Mouse (Mus musculus) forebrain, postnatal 0 days (tissue): ENCODE results near the gene 2310011J03Rik. TPM values are rescaled to one million over a fixed set of nuclear protein-coding genes. Genes with fewer than 3 reads are reported as not detected.

Experiments
- ATAC-seq: fragments of 200-750 bp; cut with Nextera tagmentation; 2 replicates; pipeline ENCODE4 v1.8.0; 2017; ENCODE audit warnings: mild to moderate bottlenecking, moderate library complexity
- DNase-seq: peaks from one replicate; pipeline ENCODE4 v3.0.0-alpha.2; 2015
- H3K27ac ChIP-seq: fragments of 300-500 bp; sonication (generic); 2 replicates; pipeline ENCODE4 v1.5.1; 2014; ENCODE audit warnings: low read depth, mild to moderate bottlenecking, antibody characterized with exemption, low read length, moderate library complexity, mixed read lengths
- H3K27me3 ChIP-seq: fragments of 300-500 bp; sonication (generic); 2 replicates; pipeline ENCODE4 v1.6.1; 2014; ENCODE audit warnings: mild to moderate bottlenecking, low read length, mixed read lengths; ENCODE audit not compliant: insufficient read depth
- H3K36me3 ChIP-seq: fragments of 300-500 bp; sonication (generic); 2 replicates; pipeline ENCODE4 v1.6.1; 2014; ENCODE audit warnings: mild to moderate bottlenecking, moderate library complexity; ENCODE audit not compliant: insufficient read depth
- H3K4me1 ChIP-seq: fragments of 300-500 bp; sonication (generic); 2 replicates; pipeline ENCODE4 v1.6.1; 2014; ENCODE audit warnings: antibody characterized with exemption; ENCODE audit not compliant: insufficient read depth
- H3K4me2 ChIP-seq: fragments of 300-500 bp; sonication (generic); 2 replicates; pipeline ENCODE4 v1.6.1; 2014; ENCODE audit warnings: low read depth, mild to moderate bottlenecking, moderate library complexity
- H3K4me3 ChIP-seq: fragments of 300-500 bp; sonication (generic); 2 replicates; pipeline ENCODE4 v1.5.1; 2014; ENCODE audit warnings: low read depth, low read length, mixed read lengths
- H3K9ac ChIP-seq: fragments of 300-500 bp; sonication (generic); 2 replicates; pipeline ENCODE4 v1.6.1; 2014; ENCODE audit warnings: mild to moderate bottlenecking
- H3K9me3 ChIP-seq: fragments of 300-500 bp; sonication (generic); 2 replicates; pipeline ENCODE4 v1.6.1; 2016; ENCODE audit warnings: low read length
- CTCF ChIP-seq: sonication (generic); IDR thresholded peaks from 2 replicates; pipeline ENCODE4 v1.5.1; 2016; ENCODE audit warnings: antibody characterized with exemption, control low read depth, low read depth
- WGBS: fragments of 180-500 bp; shearing (Covaris S2); extraction: QIAGEN DNeasy Blood & Tissue Kit; methylation state at CpG from one replicate; pipeline ENCODE4 v1.1.7; 2014; 5-methylcytosine and 5-hydroxymethylcytosine counted together
- polyA plus RNA-seq: library from polyadenylated mRNA; unstranded; fragments of >200 nt; fragmentation: Nextera tagmentation; extraction: Ambion mirVana; gene quantifications from 2 replicates; pipeline ENCODE4 v1.2.1, GENCODE M21; 2015
- total RNA-seq: library from RNA; depleted of rRNA; stranded (reverse); fragments of >200 nt; gene quantifications from 2 replicates; pipeline ENCODE4 v1.2.3, GENCODE M21; 2014

Gene 2310011J03Rik
- total and polyA plus RNA-seq, 2 experiments from 2014 or later, result 22.8 to 32.4 TPM

- peaks cover 55% of the 10 kb centered on the region for H3K27me3 ChIP-seq
- no peaks in the 10 kb centered on the region for H3K4me1 ChIP-seq
- no peaks in the 10 kb centered on the region for H3K9me3 ChIP-seq
- WGBS, result 4% methylated on average over 32 of the region's 34 CpGs
- H3K9ac ChIP-seq, result peak overlapping the region; percentile 33; the same call in 1 of the 2 replicates
- DNase-seq (no peak), ATAC-seq (peak; percentile 60)
- H3K4me2 ChIP-seq, result peak overlapping the region; percentile 71
- H3K36me3 ChIP-seq, result no peaks in the 10 kb centered on the region
- TF ChIP-seq CTCF, result no peak
- H3K27ac ChIP-seq, result no peak overlapping the region
- peak overlapping the region; percentile 40 for H3K4me3 ChIP-seq
Measured at GRCm38 (mm10) chr10:80356737-80357136, 36.4 kb upstream of the 2310011J03Rik start.

GRCm38 (mm10) chr10:80356001-80356682, 35.8 kb upstream of the 2310011J03Rik start, which contains the start of gene Plk5:
Gene Plk5, plus strand, starts transcription at chr10:80356459.
- peak within 1 kb of the TSS; percentile 33; the same call in 1 of the 2 replicates for H3K9ac ChIP-seq
- H3K9me3 ChIP-seq, result no peaks in the 10 kb centered on the region
- H3K27me3 ChIP-seq, result peaks cover 57% of the 10 kb centered on the region
- peak within 1 kb of the TSS; percentile 71 for H3K4me2 ChIP-seq
- DNase-seq (no peak), ATAC-seq (peak; percentile 44; the same call in 1 of the 2 replicates)
- H3K36me3 ChIP-seq, result no peaks in the 10 kb centered on the region
- H3K4me1 ChIP-seq, result no peaks in the 10 kb centered on the region
- H3K27ac ChIP-seq, result no peak within 1 kb of the TSS
- 2% methylated on average over 49 of the region's 53 CpGs for WGBS
- TF ChIP-seq CTCF, result no peak
- peak within 1 kb of the TSS; percentile 40 for H3K4me3 ChIP-seq

GRCm38 (mm10) chr10:80355431-80355830, 35.1 kb upstream of the 2310011J03Rik start:
- Histone ChIP-seq H3K27me3 (peaks cover 64% of the 10 kb centered on the region), H3K4me1 (no peaks in the 10 kb centered on the region), H3K9me3 (no peaks in the 10 kb centered on the region), H3K9ac (no peak overlapping the region), H3K27ac (no peak overlapping the region), H3K36me3 (no peaks in the 10 kb centered on the region), H3K4me3 (no peak overlapping the region), H3K4me2 (no peak overlapping the region)
- DNase-seq, result no peak
- WGBS, result 8% methylated on average over 9 of the region's 9 CpGs
- no peak for ATAC-seq
- no peak for TF ChIP-seq CTCF

GRCm38 (mm10) chr10:80352727-80353126, 32.4 kb upstream of the 2310011J03Rik start:
- Histone ChIP-seq H3K4me2 (no peak overlapping the region), H3K36me3 (no peaks in the 10 kb centered on the region), H3K9ac (no peak overlapping the region), H3K27ac (no peak overlapping the region), H3K27me3 (peaks cover 68% of the 10 kb centered on the region), H3K4me1 (no peaks in the 10 kb centered on the region), H3K9me3 (no peaks in the 10 kb centered on the region), H3K4me3 (no peak overlapping the region)
- ATAC-seq, result no peak
- WGBS, result 70% methylated on average over 8 of the region's 8 CpGs
- TF ChIP-seq CTCF, result no peak
- DNase-seq, result no peak

- H3K9me3 ChIP-seq, result no peaks in the 10 kb centered on the region
- H3K4me1 ChIP-seq, result no peaks in the 10 kb centered on the region
- no peaks in the 10 kb centered on the region for H3K36me3 ChIP-seq
- ATAC-seq (no peak), DNase-seq (no peak)
- no peak for TF ChIP-seq CTCF
- no peak overlapping the region for H3K9ac ChIP-seq
- no peak overlapping the region for H3K4me3 ChIP-seq
- WGBS, result 22% methylated on average over 11 of the region's 11 CpGs
- H3K27me3 ChIP-seq, result peaks cover 67% of the 10 kb centered on the region
- H3K27ac ChIP-seq, result no peak overlapping the region
- no peak overlapping the region for H3K4me2 ChIP-seq
Measured at GRCm38 (mm10) chr10:80351896-80352295, 31.6 kb upstream of the 2310011J03Rik start.

GRCm38 (mm10) chr10:80350292-80350691, 30.0 kb upstream of the 2310011J03Rik start:
- Histone ChIP-seq H3K36me3 (no peaks in the 10 kb centered on the region), H3K4me3 (no peak overlapping the region), H3K27ac (no peak overlapping the region), H3K4me1 (no peaks in the 10 kb centered on the region), H3K27me3 (peaks cover 62% of the 10 kb centered on the region), H3K4me2 (no peak overlapping the region), H3K9ac (no peak overlapping the region), H3K9me3 (no peaks in the 10 kb centered on the region)
- 3% methylated on average over 7 of the region's 7 CpGs for WGBS
- ATAC-seq, result peak; percentile 88
- TF ChIP-seq CTCF, result peak; percentile 95
- peak; percentile 85 for DNase-seq

- ATAC-seq (no peak), DNase-seq (no peak)
- TF ChIP-seq CTCF, result no peak
- H3K27me3 ChIP-seq, result peaks cover 74% of the 10 kb centered on the region
- H3K36me3 ChIP-seq, result no peaks in the 10 kb centered on the region
- no peak overlapping the region for H3K4me2 ChIP-seq
- no peak overlapping the region for H3K9ac ChIP-seq
- no peak overlapping the region for H3K4me3 ChIP-seq
- no peak overlapping the region for H3K27ac ChIP-seq
- no peaks in the 10 kb centered on the region for H3K9me3 ChIP-seq
- WGBS, result 12% methylated on average over 26 of the region's 26 CpGs
- no peaks in the 10 kb centered on the region for H3K4me1 ChIP-seq
Measured at GRCm38 (mm10) chr10:80348981-80349380, 28.6 kb upstream of the 2310011J03Rik start.
